Mouse (Mus musculus) olfactory bulb, adult 2 months (tissue): ENCODE results near the gene Nudcd2.

ENCODE experiments used
- CTCF ChIP-seq: fragments of 200-500 bp; IDR thresholded peaks from 2 replicates; pipeline ENCODE4 v1.5.1; 2012; ENCODE audit warnings: low read depth, mild to moderate bottlenecking, low read length, moderate library complexity; ENCODE audit not compliant: insufficient read depth
- POLR2A ChIP-seq: fragments of 200-500 bp; IDR thresholded peaks from 2 replicates; pipeline ENCODE4 v1.6.1; 2012; ENCODE audit warnings: mild to moderate bottlenecking, low read depth, low read length, moderate library complexity; ENCODE audit not compliant: insufficient read depth

DNA sequence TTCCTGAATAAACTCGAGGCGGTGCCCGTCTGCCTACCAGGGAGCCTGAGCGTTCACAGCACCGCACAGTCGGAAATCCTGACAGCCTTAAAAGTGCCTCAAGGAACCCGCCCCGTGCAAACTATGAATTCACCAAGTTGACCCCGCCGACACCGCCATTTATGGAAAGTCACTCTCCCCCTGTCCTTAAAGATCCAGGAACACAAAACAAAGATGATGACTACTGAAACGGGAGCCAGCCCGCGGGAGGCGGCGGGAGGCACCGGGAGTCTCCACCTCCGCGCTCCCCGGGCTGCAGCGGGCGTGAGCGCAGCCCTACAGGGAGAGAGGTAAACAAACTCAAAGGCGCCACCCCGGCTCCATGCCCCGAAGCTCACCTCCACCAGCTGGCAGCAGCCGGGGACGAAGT lies 41.4 kb upstream of the Nudcd2 start:
- TF ChIP-seq POLR2A, result no peak
- TF ChIP-seq CTCF, result no peak
